Mouse (Mus musculus): ENCODE data around the gene Rab34.
A peak's percentile ranks its signal among the peaks of the same experiment; 100 is the strongest.

Rab34 gene

GRCm38 (mm10) chr11:78188331-78189233 is at the start of gene Rab34:
Gene Rab34, plus strand, starts transcription at chr11:78188430.
- DNase-seq (ENCODE audit: low spot score in 2 of 2), result peak; percentile 58 to 63

- no peak for DNase-seq (ENCODE audit: low spot score in 2 of 2)
These were observed 47.6 kb upstream of the Rab34 start for GRCm38 (mm10) chr11:78140665-78141064.

DNA sequence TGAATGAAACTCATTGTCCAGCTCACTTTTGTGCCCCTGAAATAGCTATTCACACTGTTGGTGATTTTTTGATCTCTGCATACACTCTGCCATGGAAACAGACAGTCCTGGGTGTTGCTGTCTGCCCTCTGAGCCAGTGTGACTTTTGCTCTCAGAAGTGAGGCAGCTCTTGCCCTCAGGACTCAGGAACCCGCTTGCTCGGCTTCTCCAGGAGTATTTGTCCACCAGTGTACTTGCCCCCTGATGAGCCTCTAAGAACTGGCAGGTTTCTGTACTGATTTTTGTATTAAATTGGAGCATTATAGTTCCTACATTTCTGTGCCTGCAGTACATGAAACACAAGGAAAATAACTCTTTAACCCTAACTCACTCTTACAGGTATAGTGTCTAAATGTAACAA is 44.7 kb upstream of the Rab34 start:
- no peak for DNase-seq (ENCODE audit: low spot score in 2 of 2)

DNA sequence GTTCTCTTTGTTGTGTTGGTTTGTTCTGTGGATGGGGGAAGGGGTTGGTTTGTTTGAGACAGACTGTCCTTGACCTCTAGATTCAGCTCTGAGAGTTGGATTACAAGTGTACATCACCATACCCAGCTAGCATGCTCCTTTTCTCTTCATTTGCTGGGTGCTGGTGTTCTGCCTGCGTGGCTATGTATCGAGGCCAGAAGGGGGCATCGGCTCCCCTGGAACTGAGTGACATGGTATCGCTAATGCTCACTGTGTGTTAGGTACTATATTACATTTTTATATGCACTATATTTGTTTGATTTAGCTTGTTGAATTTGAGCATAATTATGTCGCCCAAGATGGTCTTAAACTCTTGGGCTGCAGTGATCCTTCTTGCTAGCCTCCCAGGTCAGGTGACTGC is 42.1 kb upstream of the Rab34 start:
- DNase-seq (ENCODE audit: low spot score in 2 of 2), result no peak

DNA sequence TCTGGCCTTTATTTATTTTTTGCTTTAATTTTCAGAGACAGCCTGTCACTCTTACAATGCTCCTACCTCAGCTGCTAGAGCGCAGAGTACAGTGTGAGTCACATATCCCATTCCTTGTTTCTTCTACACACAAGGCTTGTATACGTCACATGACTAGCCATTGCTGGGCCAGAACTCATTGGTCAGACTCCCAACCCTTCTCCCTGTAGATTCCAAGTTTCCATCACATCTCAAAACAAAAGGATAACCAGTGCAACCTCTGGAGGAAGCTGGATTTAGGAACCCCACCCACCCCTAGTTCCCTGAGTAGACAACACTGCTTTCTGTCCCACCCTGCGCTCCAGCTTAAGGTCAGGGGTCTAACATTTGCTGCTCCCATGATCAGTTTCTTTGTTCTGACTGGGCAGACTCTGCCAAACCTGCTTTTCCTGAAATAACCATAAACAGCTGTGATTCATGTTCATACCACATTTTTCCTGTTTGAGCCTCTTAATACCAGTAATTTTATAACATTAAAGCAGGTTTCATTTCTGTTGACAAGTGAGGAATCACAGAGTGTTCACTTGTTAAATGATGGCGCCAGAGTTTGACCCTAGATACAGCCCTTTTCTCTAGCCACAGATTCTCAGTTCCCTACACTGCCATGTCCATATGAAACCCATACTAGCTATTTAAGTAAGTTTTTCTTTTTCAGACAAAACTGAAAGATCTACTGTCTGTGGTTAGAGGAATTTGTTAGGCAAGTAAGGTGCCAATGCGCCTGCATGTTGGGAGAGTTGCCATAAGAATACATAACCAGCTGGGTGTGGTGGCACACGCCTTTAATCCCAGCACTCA is 41.3 kb upstream of the Rab34 start:
- DNase-seq (ENCODE audit: low spot score in 2 of 2), result peak in 1 of 2 experiments; percentile 42

GRCm38 (mm10) chr11:78151161-78151560 is 37.1 kb upstream of the Rab34 start:
- no peak for DNase-seq (ENCODE audit: low spot score in 2 of 2)

GRCm38 (mm10) chr11:78152299-78153231 is 35.7 kb upstream of the Rab34 start:
- no peak for DNase-seq (ENCODE audit: low spot score in 2 of 2)

GRCm38 (mm10) chr11:78153778-78154177 is 34.5 kb upstream of the Rab34 start:
- DNase-seq (ENCODE audit: low spot score in 2 of 2), result no peak

DNA sequence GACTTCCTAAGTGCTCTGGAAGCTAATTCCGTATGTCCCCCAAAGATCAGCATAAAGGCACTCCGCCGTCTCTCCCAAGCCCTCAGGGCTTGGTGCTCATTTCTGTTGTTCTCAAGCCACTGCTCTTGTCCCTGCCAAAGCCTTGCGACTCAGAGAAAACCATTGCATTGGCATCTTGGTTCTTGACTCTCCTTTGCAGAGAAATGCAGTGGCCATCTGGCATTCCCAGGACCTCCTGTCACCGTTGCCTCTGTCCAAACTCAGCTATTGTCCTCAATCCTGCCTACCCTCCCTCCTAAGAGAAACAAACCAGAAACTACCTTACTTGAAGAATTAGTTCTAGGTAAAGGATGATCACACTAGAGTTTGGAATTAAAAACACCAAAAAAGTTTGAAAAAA is 32.6 kb upstream of the Rab34 start:
- DNase-seq (ENCODE audit: low spot score in 2 of 2), result no peak

- no peak for DNase-seq (ENCODE audit: low spot score in 2 of 2)
These were observed 32.0 kb upstream of the Rab34 start for GRCm38 (mm10) chr11:78156156-78156699.

GRCm38 (mm10) chr11:78159096-78159495 is 29.1 kb upstream of the Rab34 start:
- peak in 1 of 2 experiments; percentile 72 for DNase-seq (ENCODE audit: low spot score in 2 of 2)

DNA sequence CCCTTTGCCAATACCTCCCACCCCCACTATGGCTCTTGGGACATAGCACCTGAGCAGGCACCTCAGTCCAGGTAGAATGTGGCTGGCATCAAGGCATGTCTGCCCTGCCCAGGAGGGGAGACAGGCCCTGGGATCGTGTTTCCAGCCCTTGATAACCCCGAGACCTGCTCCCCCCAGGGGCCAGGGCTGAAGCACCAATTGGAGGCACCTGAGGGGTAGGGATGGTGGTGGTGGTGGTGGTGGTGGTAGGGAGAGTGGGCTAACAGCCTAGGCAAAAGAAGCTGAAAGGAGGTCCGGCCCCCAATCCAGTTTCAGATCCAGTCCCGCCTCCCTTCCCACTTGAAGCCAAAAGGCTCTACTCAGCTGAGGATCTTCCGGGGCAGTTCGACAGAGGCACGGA is 28.7 kb upstream of the Rab34 start:
- DNase-seq (ENCODE audit: low spot score in 2 of 2), result no peak

- DNase-seq (ENCODE audit: low spot score in 2 of 2), result no peak
These were observed 28.1 kb upstream of the Rab34 start for GRCm38 (mm10) chr11:78160171-78160570.

DNA sequence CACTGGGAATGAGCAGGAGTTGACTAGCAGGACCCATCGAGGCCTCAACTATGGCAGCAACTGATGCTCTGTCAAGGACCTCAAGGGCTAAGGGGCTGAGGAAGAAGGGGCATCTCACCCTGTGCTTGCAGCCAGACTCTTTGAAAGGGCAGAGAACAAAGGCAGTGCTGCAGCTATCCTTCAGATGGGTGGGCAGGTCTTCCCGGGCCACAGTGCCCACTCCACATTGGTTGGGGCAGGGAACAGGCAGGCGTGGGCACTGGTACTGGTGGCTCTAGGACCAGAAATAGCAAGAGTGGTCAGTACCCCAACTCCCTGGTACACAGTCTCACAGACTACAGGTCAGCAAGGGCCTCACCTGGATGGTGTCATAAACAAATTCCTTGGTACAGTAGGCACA is 27.6 kb upstream of the Rab34 start:
- DNase-seq (ENCODE audit: low spot score in 2 of 2), result no peak

- no peak for DNase-seq (ENCODE audit: low spot score in 2 of 2)
These were observed 27.1 kb upstream of the Rab34 start for GRCm38 (mm10) chr11:78161169-78161568.

DNA sequence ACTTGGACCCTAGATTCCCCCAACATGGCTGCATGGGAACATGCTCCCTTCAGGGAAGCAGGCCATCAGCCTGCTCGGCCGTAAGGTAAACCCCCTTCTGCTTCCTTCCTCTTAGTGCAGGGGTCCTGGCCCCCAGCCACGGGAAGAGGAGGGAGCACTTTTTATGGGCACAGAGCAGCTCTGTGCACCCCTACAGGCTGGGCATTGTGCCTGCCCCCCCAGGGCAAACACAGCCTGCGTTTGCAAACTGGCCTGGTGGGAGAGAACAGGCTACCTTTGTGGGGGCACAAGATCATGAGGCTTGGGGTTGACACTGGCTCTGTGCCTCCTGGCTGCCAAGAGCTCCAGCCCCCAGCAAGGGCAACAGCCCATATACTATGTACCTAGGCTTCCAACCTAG is 26.3 kb upstream of the Rab34 start:
- DNase-seq (ENCODE audit: low spot score in 2 of 2), result no peak

DNA sequence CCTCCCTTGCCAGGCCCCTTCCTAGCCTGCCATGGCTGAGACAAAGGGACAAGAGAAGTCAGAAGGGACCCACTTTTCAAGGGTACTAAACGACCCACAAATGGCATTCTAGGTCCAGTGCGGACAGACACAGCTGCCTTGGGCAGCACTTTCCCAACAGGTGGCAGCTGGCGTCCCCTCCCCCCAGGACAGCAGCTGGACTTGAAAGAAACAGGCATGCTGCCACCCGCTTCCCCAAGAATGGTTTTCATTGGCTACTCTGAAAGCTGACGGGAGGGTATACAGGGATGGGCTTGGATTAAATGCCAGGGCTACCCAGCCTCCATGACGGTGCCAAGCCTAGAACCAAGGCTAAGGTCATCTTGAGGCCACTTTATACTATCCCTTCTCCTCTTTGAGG is 25.7 kb upstream of the Rab34 start:
- DNase-seq (ENCODE audit: low spot score in 2 of 2), result no peak

DNA sequence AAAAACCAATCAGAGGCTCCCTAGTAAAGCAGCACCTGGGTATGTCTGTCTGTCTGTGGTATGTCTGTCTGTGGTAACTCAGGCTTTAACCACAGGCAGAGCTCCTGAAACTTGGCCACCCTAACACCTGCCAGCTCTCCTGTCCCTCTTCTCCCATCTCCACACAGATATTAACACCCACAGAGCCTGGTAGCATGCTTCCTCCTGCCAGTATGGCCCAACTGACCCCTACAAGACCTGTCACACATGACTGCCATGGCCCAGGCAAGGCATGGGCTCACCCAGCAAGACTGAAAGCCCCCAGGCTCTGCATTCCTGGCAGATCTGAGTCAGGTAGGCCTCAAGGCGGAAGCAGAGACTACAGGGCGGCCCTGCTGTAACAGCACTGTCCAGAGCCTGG is 25.2 kb upstream of the Rab34 start:
- no peak for DNase-seq (ENCODE audit: low spot score in 2 of 2)

DNA sequence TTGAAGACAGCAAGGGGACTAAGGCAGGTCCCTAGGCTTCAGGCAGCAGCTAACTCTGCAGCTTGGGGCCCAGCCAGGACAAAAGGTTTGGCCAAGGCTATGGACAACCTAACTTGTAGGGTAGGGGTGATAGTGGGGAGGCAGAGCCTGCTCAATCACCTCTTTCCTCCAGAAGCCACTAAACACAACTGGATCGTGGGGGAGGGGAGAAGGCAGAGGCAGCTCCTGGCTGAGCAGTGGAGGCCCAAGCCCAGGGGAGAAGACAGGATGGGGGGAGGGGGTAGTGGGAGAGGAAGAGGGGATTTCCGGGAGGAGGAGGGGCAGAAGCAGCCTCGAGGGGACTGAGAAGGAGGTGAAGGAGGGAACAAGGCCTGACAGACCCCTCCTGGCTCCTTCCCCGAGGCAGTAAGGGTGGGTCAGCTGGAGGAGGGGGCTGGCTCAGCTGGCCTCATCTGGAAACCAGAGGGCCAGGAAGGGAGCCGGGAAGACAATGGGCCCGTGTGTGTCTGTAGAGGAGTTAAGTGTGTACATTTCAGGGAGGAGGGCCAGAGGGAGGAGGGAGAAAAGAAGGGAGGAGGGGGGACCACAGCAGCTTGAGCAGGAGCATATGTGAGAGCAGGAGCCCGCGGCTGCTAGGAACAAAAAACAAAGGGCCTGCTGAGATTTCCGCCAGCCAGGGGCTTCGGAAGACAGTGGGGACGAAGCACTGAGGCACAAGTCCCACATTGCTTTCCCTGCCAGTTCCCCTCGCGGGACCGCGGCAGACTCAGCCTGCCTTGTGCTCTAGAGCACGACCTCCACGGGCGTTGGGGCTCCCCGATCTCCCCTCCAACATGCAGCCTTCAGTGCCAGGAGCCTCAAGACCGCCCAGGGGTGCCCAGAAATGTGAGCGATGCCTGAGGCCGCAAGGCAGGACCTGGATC is 24.3 kb upstream of the Rab34 start:
- no peak for DNase-seq (ENCODE audit: low spot score in 2 of 2)

GRCm38 (mm10) chr11:78164604-78164923 is 23.7 kb upstream of the Rab34 start:
- no peak for DNase-seq (ENCODE audit: low spot score in 2 of 2)

Measured in urinary bladder, adult 18-20 months (tissue).